Mouse (Mus musculus) heart, embryonic 11.5 days (tissue): ENCODE results near the gene Cyb5r1. TPM values are rescaled to one million over a fixed set of nuclear protein-coding genes. Genes with fewer than 3 reads are reported as not detected.

Source experiments
- ATAC-seq: fragments of 200-750 bp; cut with Nextera tagmentation; replicated peaks from 2 replicates; pipeline ENCODE4 v1.8.0; 2017; ENCODE audit warnings: moderate library complexity; ENCODE audit not compliant: insufficient number of reproducible peaks, low FRiP score, low TSS enrichment
- H3K27ac ChIP-seq: fragments of 300-500 bp; sonication (generic); 2 replicates; pipeline ENCODE4 v1.5.1; 2014; ENCODE audit warnings: mild to moderate bottlenecking, low read depth, low read length
- H3K27me3 ChIP-seq: fragments of 300-500 bp; sonication (generic); 2 replicates; pipeline ENCODE4 v1.6.1; 2014; ENCODE audit warnings: mild to moderate bottlenecking, low read length, mixed read lengths; ENCODE audit not compliant: control insufficient read depth, insufficient read depth
- H3K36me3 ChIP-seq: fragments of 300-500 bp; sonication (generic); 2 replicates; pipeline ENCODE4 v1.6.1; 2014; ENCODE audit warnings: mild to moderate bottlenecking, low read length, moderate library complexity, mixed read lengths; ENCODE audit not compliant: control insufficient read depth, insufficient read depth
- H3K4me1 ChIP-seq: fragments of 300-500 bp; sonication (generic); 2 replicates; pipeline ENCODE4 v1.6.1; 2014; ENCODE audit warnings: low read length; ENCODE audit not compliant: control insufficient read depth, insufficient read depth
- H3K4me2 ChIP-seq: fragments of 300-500 bp; sonication (generic); 2 replicates; pipeline ENCODE4 v1.6.1; 2014; ENCODE audit warnings: mild to moderate bottlenecking, moderate library complexity
- H3K4me3 ChIP-seq: fragments of 300-500 bp; sonication (generic); 2 replicates; pipeline ENCODE4 v1.5.1; 2014; ENCODE audit warnings: low read depth, low read length
- H3K9ac ChIP-seq: fragments of 300-500 bp; sonication (generic); 2 replicates; pipeline ENCODE4 v1.6.1; 2014; ENCODE audit warnings: mild to moderate bottlenecking, low read depth, low read length, moderate library complexity
- H3K9me3 ChIP-seq: fragments of 300-500 bp; sonication (generic); replicated peaks from 2 replicates; pipeline ENCODE4 v1.6.1; 2016; ENCODE audit warnings: low read length; ENCODE audit not compliant: control insufficient read depth
- WGBS: fragments of 180-500 bp; shearing (Covaris S2); extraction: QIAGEN DNeasy Blood & Tissue Kit; methylation state at CpG from one replicate; pipeline ENCODE4 v1.1.7; 2014; ENCODE audit not compliant: insufficient replicate concordance; 5-methylcytosine and 5-hydroxymethylcytosine counted together
- polyA plus RNA-seq: library from polyadenylated mRNA; unstranded; fragments of >200 nt; fragmentation: Nextera tagmentation; extraction: Ambion mirVana; gene quantifications from 2 replicates; pipeline ENCODE4 v1.2.1, GENCODE M21; 2014

Cyb5r1 gene
- polyA plus RNA-seq, 1 experiment from 2014 or later: 36.9 TPM

DNA sequence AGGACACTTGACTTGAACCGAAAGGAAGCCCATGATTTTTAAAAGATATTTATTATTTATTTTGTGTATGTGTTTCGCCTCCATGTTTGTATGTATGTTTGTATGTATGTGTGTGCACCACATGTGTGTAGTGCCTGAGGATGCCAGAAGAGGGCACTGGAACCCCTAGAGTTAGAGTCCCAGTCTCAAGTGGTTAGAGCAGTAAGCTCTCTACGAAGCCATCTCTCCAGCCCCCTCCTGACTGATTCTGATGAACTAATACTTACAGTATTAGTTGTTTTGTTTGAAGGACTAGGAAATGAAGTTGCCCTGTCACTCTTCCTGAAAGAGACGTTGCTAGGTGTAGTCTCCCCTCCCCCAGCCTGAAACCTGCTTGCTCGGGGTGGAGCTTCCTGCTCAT is 5.6 kb upstream of the Cyb5r1 start:
- no peak for ATAC-seq

DNA sequence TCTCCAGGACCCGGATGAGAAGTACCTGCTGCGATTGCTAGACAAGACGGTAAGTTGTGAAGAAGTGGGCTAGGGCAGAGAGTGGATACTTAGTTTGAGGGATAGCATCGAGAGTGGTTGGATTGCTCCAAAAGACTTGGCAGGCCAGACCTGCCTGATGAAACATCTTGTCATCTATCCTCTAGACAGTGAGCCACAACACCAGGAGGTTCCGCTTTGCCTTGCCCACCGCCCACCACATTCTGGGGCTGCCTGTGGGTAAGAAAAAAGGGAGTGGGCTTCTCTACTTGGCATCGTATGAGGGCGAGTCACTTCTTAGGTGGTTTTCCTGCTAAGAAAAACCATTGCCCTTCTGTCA is 1.0 kb downstream of the Cyb5r1 start:
- 0 out of 2 replicates have a peak, but pooled peaks have one; percentile 16 for ATAC-seq

More for the DNA sequence above, 5.6 kb upstream of the Cyb5r1 start:
- no peak overlapping the region for H3K9ac ChIP-seq
- H3K27me3 ChIP-seq: no peaks in the 10 kb centered on the region
- 57% methylated on average over 5 of the region's 5 CpGs for WGBS
- no peaks in the 10 kb centered on the region for H3K36me3 ChIP-seq
- H3K9me3 ChIP-seq: no peaks in the 10 kb centered on the region; the same call in 1 of the 2 replicates
- no peak overlapping the region for H3K27ac ChIP-seq
- H3K4me3 ChIP-seq: no peak overlapping the region
- no peaks in the 10 kb centered on the region for H3K4me1 ChIP-seq
- H3K4me2 ChIP-seq: no peak overlapping the region

DNA sequence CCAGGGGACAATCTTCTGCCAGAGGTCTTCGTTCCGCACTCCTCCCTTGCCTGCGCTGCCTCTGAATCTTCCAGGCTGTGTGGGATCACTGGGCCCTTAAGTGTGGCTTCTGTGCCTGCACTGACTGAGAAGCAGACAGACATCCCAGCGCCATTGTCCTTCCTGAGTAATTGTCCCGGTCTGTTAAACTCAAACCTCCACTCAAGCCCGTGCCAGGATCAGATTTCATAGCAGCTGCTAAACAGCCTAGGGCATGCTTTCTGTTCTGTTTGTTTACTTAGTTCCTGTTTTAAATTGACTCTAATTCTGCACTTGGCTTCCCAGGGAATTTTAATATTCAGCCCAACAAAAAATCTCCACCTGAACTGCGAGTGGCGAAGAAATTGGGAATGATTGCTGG is 2.7 kb downstream of the Cyb5r1 start:
- Histone ChIP-seq H3K27ac (no peak overlapping the region), H3K36me3 (peaks cover 12% of the 10 kb centered on the region; the same call in 1 of the 2 replicates), H3K9me3 (no peaks in the 10 kb centered on the region), H3K4me2 (no peak overlapping the region), H3K4me3 (no peak overlapping the region), H3K27me3 (no peaks in the 10 kb centered on the region), H3K9ac (no peak overlapping the region), H3K4me1 (peaks cover 6% of the 10 kb centered on the region)
- no peak for ATAC-seq
- WGBS: 86% methylated on average over 8 of the region's 8 CpGs

More for the DNA sequence above, 1.0 kb downstream of the Cyb5r1 start:
- peak overlapping the region; percentile 79 for H3K9ac ChIP-seq
- H3K4me1 ChIP-seq: peaks cover 6% of the 10 kb centered on the region
- H3K36me3 ChIP-seq: peaks cover 12% of the 10 kb centered on the region; the same call in 1 of the 2 replicates
- H3K4me2 ChIP-seq: peak overlapping the region; percentile 78
- no peaks in the 10 kb centered on the region for H3K27me3 ChIP-seq
- H3K9me3 ChIP-seq: no peaks in the 10 kb centered on the region
- H3K27ac ChIP-seq: no peak overlapping the region
- WGBS: 36% methylated on average over 8 of the region's 8 CpGs
- peak overlapping the region; percentile 81 for H3K4me3 ChIP-seq

DNA sequence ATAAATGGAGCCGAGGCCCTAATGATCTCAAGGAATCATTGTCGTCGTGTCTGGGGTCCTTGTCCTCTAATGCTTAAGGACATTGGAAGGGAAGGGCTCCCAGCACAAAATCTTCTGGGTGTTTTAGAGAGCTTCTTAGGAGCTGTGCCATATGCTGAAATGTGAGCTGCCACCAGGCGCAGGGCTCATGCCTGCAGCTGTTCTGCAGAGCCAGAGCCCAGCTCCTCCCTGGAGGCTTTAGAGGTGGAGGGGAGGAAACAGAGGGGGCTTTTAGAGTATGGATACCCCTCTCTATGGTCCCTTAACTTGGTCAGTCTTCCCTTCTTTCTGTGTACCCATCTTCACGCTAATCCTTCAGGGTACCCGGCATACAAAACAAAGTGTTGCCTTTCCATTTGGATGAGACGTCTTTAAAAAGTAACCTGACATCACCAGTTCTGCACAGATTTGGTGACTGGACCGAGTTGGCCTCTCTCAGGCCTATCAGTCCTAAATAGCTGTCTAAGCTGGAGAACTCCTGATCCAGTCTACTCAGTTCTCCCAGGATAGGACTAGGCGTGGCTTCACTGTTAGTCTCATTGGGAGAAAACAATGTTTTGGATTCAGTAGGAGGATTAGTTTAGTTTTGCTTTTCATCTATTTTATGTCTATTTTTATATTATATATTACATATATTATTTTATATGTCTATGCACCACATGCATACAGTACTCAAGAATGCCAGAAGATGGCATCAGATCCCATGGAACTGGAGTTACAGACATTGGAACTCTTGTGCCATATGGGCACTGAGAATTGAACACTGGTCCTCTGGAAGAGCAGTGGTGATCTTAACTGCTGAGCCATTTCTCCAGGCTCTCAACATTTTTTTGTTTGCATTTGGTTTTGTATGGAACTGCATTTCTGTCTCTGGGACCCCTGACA is 6.6 kb downstream of the Cyb5r1 start:
- H3K27me3 ChIP-seq: no peaks in the 10 kb centered on the region
- H3K4me1 ChIP-seq: peaks cover 11% of the 10 kb centered on the region
- no peak overlapping the region for H3K27ac ChIP-seq
- no peak overlapping the region for H3K4me3 ChIP-seq
- H3K9ac ChIP-seq: no peak overlapping the region
- no peak for ATAC-seq
- H3K36me3 ChIP-seq: peaks cover 12% of the 10 kb centered on the region; the same call in 1 of the 2 replicates
- H3K9me3 ChIP-seq: no peaks in the 10 kb centered on the region
- H3K4me2 ChIP-seq: no peak overlapping the region
- 89% methylated on average over 9 of the region's 9 CpGs for WGBS

DNA sequence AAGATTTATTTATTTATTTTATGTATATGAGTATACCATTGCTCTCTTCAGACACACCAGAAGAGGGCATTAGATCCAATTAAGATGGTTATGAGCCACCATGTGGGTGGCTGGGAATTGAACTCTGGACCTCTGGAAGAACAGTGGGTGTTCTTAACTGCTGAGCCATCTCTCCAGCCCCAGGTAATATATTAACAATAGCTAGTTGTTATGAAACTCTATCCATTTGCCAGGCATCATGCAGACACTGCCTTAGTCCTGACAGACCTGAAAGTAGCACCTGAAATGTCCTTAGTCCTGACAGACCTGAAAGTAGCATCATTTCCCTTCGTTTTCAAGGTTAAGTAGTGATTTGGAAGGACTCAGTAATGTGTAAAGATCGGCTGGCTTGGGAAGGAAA is 8.7 kb downstream of the Cyb5r1 start:
- 56% methylated on average over 2 of the region's 2 CpGs for WGBS
- Histone ChIP-seq H3K4me3 (no peak overlapping the region), H3K9me3 (no peaks in the 10 kb centered on the region), H3K36me3 (peaks cover 7% of the 10 kb centered on the region; the same call in 1 of the 2 replicates), H3K27ac (no peak overlapping the region), H3K4me2 (peak overlapping the region; percentile 85; the same call in 1 of the 2 replicates), H3K4me1 (peaks cover 24% of the 10 kb centered on the region), H3K9ac (no peak overlapping the region), H3K27me3 (no peaks in the 10 kb centered on the region)
- ATAC-seq: no peak

DNA sequence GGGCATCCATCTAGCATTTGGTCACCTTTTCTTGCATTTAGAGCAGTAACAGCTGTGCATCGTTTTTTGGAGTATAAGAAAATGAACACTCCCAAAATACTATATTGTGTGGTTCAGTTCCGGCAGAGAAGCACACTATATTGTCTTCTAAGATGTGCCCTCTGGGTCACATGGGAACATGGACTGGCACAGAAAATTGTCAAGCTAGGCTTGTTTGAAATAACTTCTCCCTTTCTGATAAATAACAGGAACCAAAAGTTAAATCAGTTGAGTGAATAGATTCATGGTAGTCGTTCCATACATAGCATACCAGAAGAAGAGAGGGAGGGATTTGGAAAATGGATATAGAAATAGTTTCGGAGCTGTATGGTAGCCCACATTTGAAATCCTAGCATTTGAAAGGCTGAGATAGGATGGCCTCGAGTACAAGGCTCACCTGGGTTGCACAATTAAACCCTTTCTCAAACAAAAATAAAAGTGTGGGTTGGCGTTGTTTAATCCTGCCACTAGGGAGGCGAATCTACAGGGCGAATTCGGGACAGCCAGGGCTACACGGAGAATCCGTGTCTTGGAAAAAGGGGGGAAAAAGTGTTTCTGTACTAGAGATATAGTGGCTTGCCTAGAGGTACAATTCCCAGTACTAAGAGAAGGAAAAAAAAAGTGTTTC is 9.3 kb downstream of the Cyb5r1 start:
- H3K27me3 ChIP-seq: no peaks in the 10 kb centered on the region
- ATAC-seq: peak; percentile 6; the same call in 1 of the 2 replicates
- peak overlapping the region; percentile 92 for H3K27ac ChIP-seq
- H3K9me3 ChIP-seq: no peaks in the 10 kb centered on the region
- peak overlapping the region; percentile 96 for H3K4me3 ChIP-seq
- peak overlapping the region; percentile 82 for H3K9ac ChIP-seq
- whole genome bisulfite sequencing: 13% methylated on average over 11 of the region's 11 CpGs
- H3K36me3 ChIP-seq: peaks cover 2% of the 10 kb centered on the region; the same call in 1 of the 2 replicates
- peaks cover 27% of the 10 kb centered on the region for H3K4me1 ChIP-seq
- peak overlapping the region; percentile 85 for H3K4me2 ChIP-seq

DNA sequence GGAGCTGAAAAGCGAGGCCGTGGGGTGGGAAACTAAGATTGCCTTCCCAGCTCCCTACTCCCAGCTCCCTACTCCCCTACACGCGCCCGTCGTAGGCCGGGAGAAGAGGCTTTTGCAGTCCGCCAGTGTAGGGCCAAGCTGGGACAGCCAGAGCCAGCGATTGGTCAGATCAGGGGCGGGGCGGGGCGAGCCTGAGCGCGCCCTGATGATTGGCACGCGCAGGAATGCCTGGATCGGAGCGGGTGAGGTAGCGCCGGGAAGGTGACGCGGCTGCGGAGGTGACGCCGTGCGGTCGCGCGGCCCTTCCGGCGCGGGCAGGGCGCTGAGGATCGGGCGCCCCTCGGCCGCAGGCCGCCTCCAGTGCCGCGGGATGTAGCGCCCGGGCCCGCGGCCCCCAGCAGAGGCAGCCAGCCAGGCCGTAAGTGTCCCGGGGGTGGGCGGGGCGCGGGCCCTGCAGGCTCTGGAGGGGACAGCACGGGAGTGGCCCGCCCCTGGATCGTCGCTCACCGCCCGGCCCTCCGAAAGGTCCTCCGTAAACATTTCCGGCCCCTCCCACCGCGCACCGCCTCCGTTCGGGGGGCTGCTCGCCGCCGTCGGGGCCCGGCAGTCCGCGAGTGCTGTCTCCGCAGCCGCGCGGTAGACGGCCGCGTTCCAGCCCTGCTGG is 9.9 kb downstream of the Cyb5r1 start, which contains the start of gene Adipor1:
Gene Adipor1 (plus strand): TSS at position 211 of the 664 bp plus-strand sequence.
- H3K27me3 ChIP-seq: no peaks in the 10 kb centered on the region
- H3K9me3 ChIP-seq: no peaks in the 10 kb centered on the region
- peak within 1 kb of the TSS; percentile 96 for H3K4me3 ChIP-seq
- no peaks in the 10 kb centered on the region for H3K36me3 ChIP-seq
- peaks cover 32% of the 10 kb centered on the region for H3K4me1 ChIP-seq
- under 1% methylated on average over 75 of the region's 77 CpGs for WGBS
- peak within 1 kb of the TSS; percentile 85 for H3K4me2 ChIP-seq
- H3K27ac ChIP-seq: peak within 1 kb of the TSS; percentile 92
- ATAC-seq: peak; percentile 100
- peak within 1 kb of the TSS; percentile 82 for H3K9ac ChIP-seq

DNA sequence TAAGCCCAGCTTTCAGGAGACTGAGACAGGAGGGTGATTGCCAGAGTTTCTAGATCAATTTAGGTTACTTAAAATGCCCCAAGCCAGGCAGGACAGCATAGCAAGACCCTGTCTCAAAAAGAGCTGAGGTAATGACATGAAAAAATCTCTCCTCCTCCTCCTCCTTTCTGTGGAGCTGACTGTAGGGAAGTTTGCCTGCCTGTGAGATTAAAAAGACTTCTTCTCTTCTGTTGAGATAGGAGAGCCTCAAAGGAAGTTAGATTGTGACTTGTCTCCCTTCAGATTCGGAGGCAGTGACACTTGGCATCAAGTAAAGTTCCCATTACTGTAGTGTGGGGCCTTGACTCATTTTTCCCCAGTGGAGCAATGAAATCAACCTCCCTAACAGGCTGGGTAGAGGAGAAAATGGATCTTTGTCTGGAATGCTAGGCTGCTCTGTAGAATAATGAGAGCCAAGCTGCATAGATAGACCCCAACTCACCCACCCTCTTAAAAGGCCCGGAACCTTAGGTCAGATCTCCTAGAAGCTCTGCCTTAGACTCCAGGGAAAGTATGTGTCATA is 13.1 kb downstream of the Cyb5r1 start:
- ATAC-seq: no peak
- H3K4me2 ChIP-seq: peak overlapping the region; percentile 21
- no peak overlapping the region for H3K9ac ChIP-seq
- H3K27me3 ChIP-seq: no peaks in the 10 kb centered on the region
- WGBS: 62% methylated on average over 2 of the region's 2 CpGs
- no peaks in the 10 kb centered on the region for H3K9me3 ChIP-seq
- no peaks in the 10 kb centered on the region for H3K36me3 ChIP-seq
- H3K4me1 ChIP-seq: peaks cover 32% of the 10 kb centered on the region
- H3K4me3 ChIP-seq: no peak overlapping the region
- H3K27ac ChIP-seq: no peak overlapping the region
